Mouse (Mus musculus): ENCODE measurements around the gene Ephx1. TPM values are rescaled to one million over a fixed set of nuclear protein-coding genes. Genes with fewer than 3 reads are reported as not detected.
"Not testable (repeated sequence)": the region's sequence is repeated elsewhere in the genome, so short reads cannot be mapped to it uniquely, and the experiment has no call there.

The Ephx1 gene
- polyA plus RNA-seq, 3 experiments from 2014 or later: 40.9 to 267 (median 215) TPM

DNA sequence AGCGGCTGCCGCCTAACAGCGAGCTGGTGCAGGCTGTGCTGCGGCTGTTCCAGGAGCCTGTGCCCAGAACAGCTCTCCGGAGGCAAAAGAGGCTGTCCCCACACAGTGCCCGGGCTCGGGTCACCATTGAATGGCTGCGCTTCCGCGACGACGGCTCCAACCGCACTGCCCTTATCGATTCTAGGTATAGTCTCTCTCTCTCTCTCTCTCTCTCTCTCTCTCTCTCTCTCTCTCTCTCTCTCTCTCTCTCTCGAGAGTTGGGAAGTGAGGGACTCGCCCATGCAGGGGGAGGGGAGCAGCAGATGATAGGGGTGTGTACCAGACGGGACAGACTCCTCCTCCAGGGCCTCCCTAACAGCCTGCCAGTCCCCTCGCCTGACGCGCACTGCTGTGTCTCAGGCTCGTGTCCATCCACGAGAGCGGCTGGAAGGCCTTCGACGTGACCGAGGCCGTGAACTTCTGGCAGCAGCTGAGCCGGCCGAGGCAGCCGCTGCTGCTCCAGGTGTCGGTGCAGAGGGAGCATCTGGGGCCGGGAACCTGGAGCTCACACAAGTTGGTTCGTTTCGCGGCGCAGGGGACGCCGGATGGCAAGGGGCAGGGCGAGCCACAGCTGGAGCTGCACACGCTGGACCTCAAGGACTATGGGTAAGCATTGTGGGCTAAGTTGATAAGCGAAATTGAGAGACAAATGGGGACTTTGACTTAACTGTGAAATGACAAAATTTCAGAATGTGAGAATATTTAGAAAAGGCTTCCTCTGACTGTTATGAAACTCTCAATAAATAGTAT lies 83.9 kb downstream of the Ephx1 start:
- ATAC-seq: not testable (repeated sequence)

DNA sequence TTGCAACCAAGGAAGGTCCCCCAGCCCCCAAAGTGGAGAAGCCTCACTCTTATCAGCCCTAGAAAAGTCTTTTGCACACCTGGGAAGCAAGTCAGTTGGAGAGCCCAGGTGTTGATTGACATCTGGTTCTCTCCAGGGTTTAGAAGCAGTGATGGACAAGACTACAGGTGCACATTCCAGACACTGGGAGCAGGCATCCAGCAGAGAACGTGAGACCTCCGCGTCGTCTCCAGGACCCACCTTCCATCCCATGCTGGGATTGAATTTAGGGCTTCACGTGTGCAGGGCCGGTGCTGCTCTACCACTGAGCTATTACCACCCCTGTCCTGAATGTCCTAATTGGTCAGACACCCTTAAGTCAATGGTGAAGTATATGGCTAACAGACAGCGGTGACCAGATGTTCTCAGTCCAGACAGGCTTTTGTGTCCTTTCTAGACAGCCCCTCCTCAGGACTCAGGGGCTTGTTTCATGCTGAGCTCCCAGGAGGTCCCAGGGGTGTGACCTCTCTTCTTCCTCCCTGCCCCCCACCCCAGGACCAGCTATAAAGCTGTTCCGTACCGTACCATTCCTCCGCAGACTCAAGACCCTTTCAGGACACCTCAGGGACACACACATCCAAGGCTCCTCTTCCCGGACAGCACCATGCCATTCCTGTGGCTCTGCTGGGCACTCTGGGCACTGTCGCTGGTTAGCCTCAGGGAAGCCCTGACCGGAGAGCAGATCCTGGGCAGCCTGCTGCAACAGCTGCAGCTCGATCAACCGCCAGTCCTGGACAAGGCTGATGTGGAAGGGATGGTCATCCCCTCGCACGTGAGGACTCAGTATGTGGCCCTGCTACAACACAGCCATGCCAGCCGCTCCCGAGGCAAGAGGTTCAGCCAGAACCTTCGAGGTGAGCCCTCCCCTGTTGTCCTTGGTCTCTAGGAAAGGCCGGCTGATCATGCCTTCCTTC lies 86.0 kb downstream of the Ephx1 start, which contains the start of gene Lefty1:
TSS of gene Lefty1 (plus strand) at position 556 of the 953 bp plus-strand sequence.
- no peak for ATAC-seq

DNA sequence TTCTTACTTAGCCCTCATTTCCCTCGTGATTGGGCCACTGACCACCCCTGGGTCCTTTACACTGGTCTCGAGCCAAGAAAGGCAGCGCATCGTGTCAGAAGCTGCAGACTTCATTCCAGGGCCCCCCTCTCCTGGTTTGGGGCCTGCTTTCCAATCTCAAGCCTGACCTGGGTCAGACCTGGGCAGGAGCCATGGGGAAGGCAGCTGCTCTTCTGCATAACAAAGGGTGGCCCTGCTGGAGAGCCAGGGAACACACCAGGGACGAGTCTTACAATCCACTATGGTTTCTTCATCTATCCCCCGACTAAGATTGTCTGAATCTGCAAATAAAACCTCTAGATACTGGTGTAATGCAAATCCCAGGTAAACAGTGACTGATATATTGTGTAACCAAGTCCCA lies 87.0 kb downstream of the Ephx1 start:
- ATAC-seq: no peak

DNA sequence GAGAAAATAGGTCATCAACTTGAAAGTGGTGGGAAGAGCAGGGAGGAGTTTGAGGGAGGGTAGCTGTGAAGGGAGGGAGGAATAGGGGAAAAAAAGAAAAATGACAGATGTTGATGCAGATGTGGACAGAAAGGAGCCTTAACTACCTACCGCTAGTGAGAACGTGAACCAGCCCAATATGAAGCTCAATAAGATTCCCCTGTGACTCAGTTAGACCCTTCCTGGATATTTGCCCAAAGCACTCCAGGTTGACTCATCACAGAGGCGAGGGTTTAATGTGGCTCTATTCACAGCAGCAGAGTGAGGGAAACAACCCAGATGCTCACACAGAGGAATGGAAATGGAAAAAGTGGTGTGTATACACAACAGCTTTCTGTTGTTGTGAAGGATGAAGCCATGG lies 89.6 kb downstream of the Ephx1 start:
- no peak for ATAC-seq

DNA sequence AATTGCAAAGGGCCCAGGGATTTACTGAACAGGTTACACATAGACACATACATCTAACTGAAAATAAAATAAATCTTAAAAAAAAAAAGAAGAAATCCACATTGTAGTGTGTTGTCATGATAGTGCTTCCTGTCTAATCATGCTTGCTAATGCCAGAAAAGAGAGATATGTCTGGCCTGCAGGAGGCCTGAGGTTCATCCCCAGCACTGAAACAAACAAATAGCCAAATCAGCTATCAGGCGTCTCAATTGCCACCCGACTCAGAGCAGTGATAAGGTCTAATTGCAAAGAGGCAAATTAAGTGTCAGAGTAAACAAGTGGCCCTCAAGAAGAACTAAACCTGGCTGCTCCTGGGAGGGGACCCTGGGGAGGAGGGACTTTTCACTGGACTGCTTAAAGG lies 91.1 kb downstream of the Ephx1 start:
- no peak for ATAC-seq

DNA sequence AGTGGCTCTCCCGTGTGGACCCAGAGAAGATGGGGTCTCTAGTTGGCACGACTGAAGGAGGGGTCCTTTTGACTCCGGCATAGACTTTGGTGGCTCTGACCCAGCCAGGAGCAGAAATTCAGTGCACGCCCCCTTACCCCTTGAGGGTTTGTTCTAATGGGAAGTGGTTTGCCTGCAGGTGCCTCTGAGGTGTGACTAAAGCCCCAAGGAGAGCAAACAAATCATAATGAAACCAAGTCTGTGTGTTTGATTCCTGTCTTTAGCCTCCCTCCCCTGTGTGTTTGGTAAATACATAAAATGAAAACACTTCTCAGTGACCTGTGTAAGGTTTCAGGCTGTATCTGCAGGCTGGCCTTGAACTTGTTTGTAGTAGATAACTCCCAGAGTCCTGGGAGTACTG lies 94.4 kb downstream of the Ephx1 start:
- ATAC-seq: peak; percentile 65

Other genes with a start within 250 kb of the Ephx1 start
- 100 to 1,000 TPM; 553 to 843 (median 762) TPM for gene H3f3a, start 207.0 kb downstream of the Ephx1 start, polyA plus RNA-seq (2017; shearing (Covaris generic))
- 10 to 100 TPM; 33.8 to 42.9 (median 37.5) TPM for gene Sde2, start 169.8 kb downstream of the Ephx1 start, polyA plus RNA-seq (2017; shearing (Covaris generic))
- gene Lefty2, start 127.8 kb downstream of the Ephx1 start, polyA plus RNA-seq (2017; shearing (Covaris generic)): not detected
- 10 to 100 TPM; 39.9 to 46.0 (median 44.5) TPM for gene Pycr2, start 116.6 kb downstream of the Ephx1 start, polyA plus RNA-seq (2017; shearing (Covaris generic))
- not detected for gene Lefty1, start 85.9 kb downstream of the Ephx1 start, polyA plus RNA-seq (2017; shearing (Covaris generic))
- gene Tmem63a, start 78.6 kb downstream of the Ephx1 start, polyA plus RNA-seq (2017; shearing (Covaris generic)): 10 to 100 TPM; 12.8 to 18.6 (median 14.0) TPM
- gene 9130409I23Rik, start 30.3 kb upstream of the Ephx1 start, polyA plus RNA-seq (2017; shearing (Covaris generic)): not detected
- gene Nvl, start 123.3 kb upstream of the Ephx1 start, polyA plus RNA-seq (2017; shearing (Covaris generic)): 10 to 100 TPM; 30.7 to 48.4 (median 36.3) TPM
- gene Cnih4, start 123.8 kb upstream of the Ephx1 start, polyA plus RNA-seq (2017; shearing (Covaris generic)): 10 to 100 TPM; 65.6 to 94.3 (median 73.6) TPM
- gene Wdr26, start 191.1 kb upstream of the Ephx1 start, polyA plus RNA-seq (2017; shearing (Covaris generic)): 10 to 100 TPM; 40.5 to 46.9 (median 43.1) TPM